Comparison of ENCODE assay signal across 8 mouse cellular contexts in genomic region chr2:156717320-156718281, GRCm38 (mm10). TPM values are rescaled to one million over a fixed set of nuclear protein-coding genes. Genes with fewer than 3 reads are reported as not detected.
DNase-seq lines count a peak whose midpoint lies in the region; ATAC-seq and TF ChIP-seq lines count a peak whose summit lies in the region.

No protein-coding gene starts in this region.

- TF ChIP-seq CTCF in E14TG2a.4 (conservative IDR thresholded peaks at IDR 0.05; ENCODE audit: low read length), result no peak
- no peak for TF ChIP-seq CTCF in intestine, postnatal 0 days (IDR thresholded peaks at IDR 0.05; ENCODE audit: low read depth)

- H3K27me3 ChIP-seq in E14TG2a.4 (ENCODE audit: insufficient read depth, low read length), result peaks cover 14% of the 10 kb centered on the region
- no peaks in the 10 kb centered on the region for H3K27me3 ChIP-seq in intestine, postnatal 0 days (replicated peaks; ENCODE audit: control insufficient read depth, insufficient read depth, low read length)
- no peaks in the 10 kb centered on the region for H3K27me3 ChIP-seq in limb, embryonic 15.5 days
- no peaks in the 10 kb centered on the region for H3K27me3 ChIP-seq in myocyte (ENCODE audit: control insufficient read depth, insufficient read depth, insufficient read length)

- peak overlapping the region; percentile 50 for H3K4me2 ChIP-seq in intestine, postnatal 0 days (replicated peaks; ENCODE audit: low read depth)
- peak overlapping the region; percentile 38 for H3K4me2 ChIP-seq in limb, embryonic 15.5 days
- H3K4me2 ChIP-seq in myocyte (ENCODE audit: low read depth), result peak overlapping the region; percentile 53

- no peak overlapping the region for H3K9ac ChIP-seq in intestine, postnatal 0 days (ENCODE audit: low read depth, low read length)
- no peak overlapping the region for H3K9ac ChIP-seq in limb, embryonic 15.5 days

- peaks cover 14% of the 10 kb centered on the region for H3K79me2 ChIP-seq in myocyte (ENCODE audit: control insufficient read depth, insufficient read depth)

- peak; percentile 79 to 89 for DNase-seq in cerebellum, adult 18-20 months
- DNase-seq in forelimb bud, embryonic 11.5 days (ENCODE audit: low read depth, low spot score), result peak; percentile 61
- DNase-seq in thymus, postnatal 25 days, result peak; percentile 15

- H3K9me3 ChIP-seq in E14TG2a.4 (ENCODE audit: low read length), result no peaks in the 10 kb centered on the region
- H3K9me3 ChIP-seq in intestine, postnatal 0 days (ENCODE audit: control insufficient read depth), result no peaks in the 10 kb centered on the region
- H3K9me3 ChIP-seq in limb, embryonic 15.5 days, result no peaks in the 10 kb centered on the region

- peak overlapping the region; percentile 32; the same call in 1 of the 2 replicates for H3K4me3 ChIP-seq in E14TG2a.4 (replicated peaks; ENCODE audit: low read length)
- H3K4me3 ChIP-seq in intestine, postnatal 0 days (ENCODE audit: low read depth, low read length), result no peak overlapping the region
- peak overlapping the region; percentile 12; the same call in 1 of the 2 replicates for H3K4me3 ChIP-seq in limb, embryonic 15.5 days
- H3K4me3 ChIP-seq in myocyte, result no peak overlapping the region

- ATAC-seq in intestine, postnatal 0 days, result no peak
- ATAC-seq in limb, embryonic 15.5 days (ENCODE audit: insufficient number of reproducible peaks, low FRiP score, low TSS enrichment, low read depth), result no peak
- ATAC-seq in inflammation-experienced regulatory T-cells, adult 6 months, result no peak

- H3K36me3 ChIP-seq in E14TG2a.4 (ENCODE audit: insufficient read depth, low read length), result peaks cover 40% of the 10 kb centered on the region
- H3K36me3 ChIP-seq in intestine, postnatal 0 days (ENCODE audit: control insufficient read depth, insufficient read depth), result no peaks in the 10 kb centered on the region
- H3K36me3 ChIP-seq in limb, embryonic 15.5 days, result no peaks in the 10 kb centered on the region
- H3K36me3 ChIP-seq in myocyte (ENCODE audit: control insufficient read depth, insufficient read depth), result no peaks in the 10 kb centered on the region

- 16% methylated on average over 17 of the region's 17 CpGs for whole genome bisulfite sequencing in intestine, postnatal 0 days
- WGBS in limb, embryonic 15.5 days, result 20% methylated on average over 17 of the region's 17 CpGs

- H3ac ChIP-seq in myocyte (ENCODE audit: control insufficient read depth, insufficient read length), result no peak overlapping the region

- H3K27ac ChIP-seq in intestine, postnatal 0 days (ENCODE audit: low read depth, low read length), result 0 out of 2 replicates have a peak overlapping the region, but pooled peaks have one; percentile 15
- peak overlapping the region; percentile 68 for H3K27ac ChIP-seq in limb, embryonic 15.5 days

- peaks cover 63% of the 10 kb centered on the region for H3K4me1 ChIP-seq in E14TG2a.4 (replicated peaks; ENCODE audit: low read depth, low read length)
- H3K4me1 ChIP-seq in intestine, postnatal 0 days (replicated peaks; ENCODE audit: control insufficient read depth, insufficient read depth, low read length), result peaks cover 10% of the 10 kb centered on the region
- peaks cover 42% of the 10 kb centered on the region for H3K4me1 ChIP-seq in limb, embryonic 15.5 days

- TF ChIP-seq POLR2A in myocyte (IDR thresholded peaks at IDR 0.05; ENCODE audit: insufficient read length, low read depth), result no peak

TF ChIP-seq in myocyte, 11 proteins besides CTCF, POLR2A, EP300 and RAD21:
- peak in 2 of 3 experiments; percentile 69 to 92 for TF ChIP-seq MYOG (IDR thresholded peaks at IDR 0.05; ENCODE audit: control insufficient read depth in 1 of 3, insufficient read depth in 1 of 3, insufficient read length in 2 of 3, low read depth in 2 of 3)
- TF ChIP-seq USF1 (IDR thresholded peaks at IDR 0.05; ENCODE audit: low read depth), result no peak
- TF ChIP-seq MYOD1 (IDR thresholded peaks at IDR 0.05; ENCODE audit: control insufficient read depth in 1 of 3, insufficient read length in 2 of 3, low read depth in 2 of 3), result peak in 2 of 3 experiments; percentile 61 to 83
TF ChIP-seq in myocyte: peak in this region for 2.

RNA-seq across cellular contexts. Expression of gene Myl9, which starts 57.6 kb away (rescaled TPM):
- 1,325 and 1,382 TPM in 2 replicates for polyA plus RNA-seq in intestine, postnatal 0 days (2015; fragmentation: Nextera tagmentation; extraction: Ambion mirVana)
- 219 and 273 TPM in 2 replicates for polyA plus RNA-seq in limb, embryonic 15.5 days (2015; fragmentation: Nextera tagmentation; extraction: Ambion mirVana)
- 442 TPM for polyA plus RNA-seq in myocyte (2012; fragmentation: generic; extraction: Trizol)
- not detected for polyA plus RNA-seq in inflammation-experienced regulatory T-cells, adult 6 months (2017; shearing (Covaris generic))

Comparison
In these comparisons a context has a peak if more than half of its experiments do, and no peak if none do; other contexts are left out.
1. H3K4me3 ChIP-seq: peak in E14TG2a.4 (single experiment) and limb, embryonic 15.5 days (single experiment); none in intestine, postnatal 0 days (single experiment) and myocyte (single experiment).
2. DNase-seq: peak in every context shown above with its lines; median percentile 84 in cerebellum, adult 18-20 months; 61 in forelimb bud, embryonic 11.5 days; 15 in thymus, postnatal 25 days.
3. RNA of gene Myl9, which starts 57.6 kb away (polyA plus RNA-seq): 1,325 to 1,382 TPM in intestine, postnatal 0 days, 442 TPM in myocyte (single experiment) and 219 to 273 TPM in limb, embryonic 15.5 days; not detected in inflammation-experienced regulatory T-cells, adult 6 months; every median in the first group is over 100 times any median in the second.
4. Peak in every context shown above with its lines, with median percentiles within 50 percentile points of each other: H3K4me2 ChIP-seq.